Mouse (Mus musculus) hindbrain, postnatal 0 days (tissue): ENCODE measurements at regions not wholly inside any gene's neighbourhood (a gene's known extent, or its start where the extent isn't known, plus 50 kb on each side); places are given as distances from the start of the nearest gene placed in this dataset.

Experiments
- ATAC-seq: fragments of 200-750 bp; cut with Nextera tagmentation; 2 replicates; pipeline ENCODE4 v1.8.0; 2017; ENCODE audit warnings: mild to moderate bottlenecking, moderate TSS enrichment, moderate library complexity
- DNase-seq: peaks from one replicate; pipeline ENCODE4 v3.0.0-alpha.2; 2015; ENCODE audit warnings: low spot score
- H3K27ac ChIP-seq: fragments of 300-500 bp; sonication (generic); 2 replicates; pipeline ENCODE4 v1.5.1; 2014; ENCODE audit warnings: mild to moderate bottlenecking
- H3K27me3 ChIP-seq: fragments of 300-500 bp; sonication (generic); 2 replicates; pipeline ENCODE4 v1.6.1; 2014; ENCODE audit warnings: low read length, mixed read lengths; ENCODE audit not compliant: insufficient read depth
- H3K36me3 ChIP-seq: fragments of 300-500 bp; sonication (generic); 2 replicates; pipeline ENCODE4 v1.6.1; 2014; ENCODE audit warnings: low read length, mixed read lengths; ENCODE audit not compliant: insufficient read depth
- H3K4me1 ChIP-seq: fragments of 300-500 bp; sonication (generic); 2 replicates; pipeline ENCODE4 v1.6.1; 2014; ENCODE audit warnings: antibody characterized with exemption, low read length, mixed read lengths; ENCODE audit not compliant: insufficient read depth
- H3K4me2 ChIP-seq: fragments of 300-500 bp; sonication (generic); 2 replicates; pipeline ENCODE4 v1.6.1; 2014; ENCODE audit warnings: low read depth, mild to moderate bottlenecking, low read length, moderate library complexity, mixed read lengths
- H3K4me3 ChIP-seq: fragments of 300-500 bp; sonication (generic); 2 replicates; pipeline ENCODE4 v1.5.1; 2014; ENCODE audit warnings: low read length
- H3K9ac ChIP-seq: fragments of 300-500 bp; sonication (generic); replicated peaks from 2 replicates; pipeline ENCODE4 v1.6.1; 2014; ENCODE audit warnings: mild to moderate bottlenecking, low read length, moderate library complexity, mixed read lengths
- H3K9me3 ChIP-seq: fragments of 300-500 bp; sonication (generic); 2 replicates; pipeline ENCODE4 v1.6.1; 2016; ENCODE audit warnings: low read length, mixed read lengths
- CTCF ChIP-seq: IDR thresholded peaks from 2 replicates; pipeline ENCODE4 v1.5.1; 2016; ENCODE audit warnings: antibody characterized with exemption, control low read depth, low read depth
- WGBS: fragments of 180-500 bp; shearing (Covaris S2); extraction: QIAGEN DNeasy Blood & Tissue Kit; methylation state at CpG from one replicate; pipeline ENCODE4 v1.1.7; 2014; 5-methylcytosine and 5-hydroxymethylcytosine counted together

GRCm38 (mm10) chr5:27963765-27964164 is 107.4 kb upstream of the Insig1 start:
- no peak for DNase-seq
- Histone ChIP-seq H3K27me3 (no peaks in the 10 kb centered on the region), H3K36me3 (no peaks in the 10 kb centered on the region), H3K4me3 (no peak overlapping the region), H3K9me3 (no peaks in the 10 kb centered on the region), H3K27ac (no peak overlapping the region), H3K9ac (no peak overlapping the region), H3K4me2 (no peak overlapping the region), H3K4me1 (no peaks in the 10 kb centered on the region)
- ATAC-seq: no peak
- 91% methylated on average over 1 of the region's 1 CpGs for WGBS
- no peak for TF ChIP-seq CTCF

GRCm38 (mm10) chr5:27995186-27995585 is 76.0 kb upstream of the Insig1 start:
- Histone ChIP-seq H3K27ac (no peak overlapping the region), H3K36me3 (no peaks in the 10 kb centered on the region), H3K9ac (no peak overlapping the region), H3K4me3 (no peak overlapping the region), H3K4me1 (no peaks in the 10 kb centered on the region), H3K4me2 (no peak overlapping the region), H3K9me3 (no peaks in the 10 kb centered on the region), H3K27me3 (no peaks in the 10 kb centered on the region)
- TF ChIP-seq CTCF: peak; percentile 94
- ATAC-seq: peak; percentile 66; the same call in 1 of the 2 replicates
- DNase-seq: peak; percentile 75
- 13% methylated on average over 2 of the region's 2 CpGs for WGBS

GRCm38 (mm10) chr5:27997751-27998150 is 73.4 kb upstream of the Insig1 start:
- no peaks in the 10 kb centered on the region for H3K36me3 ChIP-seq
- 86% methylated on average over 8 of the region's 8 CpGs for whole genome bisulfite sequencing

GRCm38 (mm10) chr5:28002922-28003321 is 68.2 kb upstream of the Insig1 start:
- no peaks in the 10 kb centered on the region for H3K36me3 ChIP-seq
- no peaks in the 10 kb centered on the region for H3K9me3 ChIP-seq
- 100% methylated on average over 1 of the region's 1 CpGs for WGBS
- H3K9ac ChIP-seq: no peak overlapping the region
- H3K27me3 ChIP-seq: no peaks in the 10 kb centered on the region
- H3K4me3 ChIP-seq: no peak overlapping the region
- H3K4me1 ChIP-seq: no peaks in the 10 kb centered on the region
- ATAC-seq (0 out of 2 replicates have a peak, but pooled peaks have one; percentile 29), DNase-seq (no peak)
- TF ChIP-seq CTCF: no peak
- no peak overlapping the region for H3K4me2 ChIP-seq
- H3K27ac ChIP-seq: no peak overlapping the region

More at GRCm38 (mm10) chr5:27997751-27998150, 73.4 kb upstream of the Insig1 start:
- Histone ChIP-seq H3K4me1 (no peaks in the 10 kb centered on the region), H3K27me3 (no peaks in the 10 kb centered on the region), H3K27ac (no peak overlapping the region), H3K9me3 (no peaks in the 10 kb centered on the region), H3K9ac (no peak overlapping the region), H3K4me3 (no peak overlapping the region), H3K4me2 (no peak overlapping the region)
- TF ChIP-seq CTCF: no peak
- ATAC-seq: no peak
- DNase-seq: no peak

GRCm38 (mm10) chr5:28003756-28004486 is 67.2 kb upstream of the Insig1 start:
- Histone ChIP-seq H3K4me2 (no peak overlapping the region), H3K9ac (no peak overlapping the region), H3K4me3 (no peak overlapping the region), H3K27ac (no peak overlapping the region), H3K27me3 (no peaks in the 10 kb centered on the region), H3K4me1 (no peaks in the 10 kb centered on the region), H3K9me3 (no peaks in the 10 kb centered on the region), H3K36me3 (no peaks in the 10 kb centered on the region)
- WGBS: 83% methylated on average over 6 of the region's 6 CpGs
- DNase-seq (no peak), ATAC-seq (no peak)
- TF ChIP-seq CTCF: no peak

GRCm38 (mm10) chr5:28004487-28004827 is 66.7 kb upstream of the Insig1 start:
- no peak for TF ChIP-seq CTCF
- no peak for DNase-seq
- Histone ChIP-seq H3K27me3 (no peaks in the 10 kb centered on the region), H3K27ac (no peak overlapping the region), H3K4me1 (no peaks in the 10 kb centered on the region), H3K9me3 (no peaks in the 10 kb centered on the region), H3K36me3 (no peaks in the 10 kb centered on the region), H3K4me2 (no peak overlapping the region), H3K9ac (no peak overlapping the region), H3K4me3 (no peak overlapping the region)
- ATAC-seq: no peak

GRCm38 (mm10) chr5:28009386-28009785 is 61.8 kb upstream of the Insig1 start:
- no peaks in the 10 kb centered on the region for H3K4me1 ChIP-seq
- 75% methylated on average over 4 of the region's 4 CpGs for WGBS
- H3K9me3 ChIP-seq: no peaks in the 10 kb centered on the region
- no peak overlapping the region for H3K4me3 ChIP-seq
- H3K27me3 ChIP-seq: no peaks in the 10 kb centered on the region
- DNase-seq (no peak), ATAC-seq (no peak)
- no peak overlapping the region for H3K4me2 ChIP-seq
- no peak for TF ChIP-seq CTCF
- no peak overlapping the region for H3K27ac ChIP-seq
- H3K9ac ChIP-seq: no peak overlapping the region
- no peaks in the 10 kb centered on the region for H3K36me3 ChIP-seq
